Mouse (Mus musculus): ENCODE results near the gene Srpx.

Gene Srpx

GRCm38 (mm10) chrX:10117065-10117719, at the start of gene Srpx:
TSS of gene Srpx (minus strand) at chrX:10117709.
- peak; percentile 39 to 55 for DNase-seq

GRCm38 (mm10) chrX:10152390-10152789, 34.9 kb upstream of the Srpx start:
- DNase-seq: no peak

- no peak for DNase-seq
These were observed 1.7 kb downstream of the Srpx start for GRCm38 (mm10) chrX:10115780-10116179.

GRCm38 (mm10) chrX:10110736-10111135, 6.8 kb downstream of the Srpx start:
- no peak for DNase-seq

- no peak for DNase-seq
These were observed 9.0 kb downstream of the Srpx start for GRCm38 (mm10) chrX:10108558-10108957.

GRCm38 (mm10) chrX:10105475-10105874, 12.0 kb downstream of the Srpx start:
- DNase-seq: no peak

- no peak for DNase-seq
These were observed 14.8 kb downstream of the Srpx start for GRCm38 (mm10) chrX:10102739-10103138.

- no peak for DNase-seq
These were observed 21.7 kb downstream of the Srpx start for GRCm38 (mm10) chrX:10095797-10096196.

GRCm38 (mm10) chrX:10080385-10080784, 37.1 kb downstream of the Srpx start:
- DNase-seq: no peak

- no peak for DNase-seq
These were observed 37.5 kb downstream of the Srpx start for GRCm38 (mm10) chrX:10079981-10080380.

GRCm38 (mm10) chrX:10073966-10074365, 43.5 kb downstream of the Srpx start:
- no peak for DNase-seq

GRCm38 (mm10) chrX:10071529-10071928, 46.0 kb downstream of the Srpx start:
- no peak for DNase-seq

GRCm38 (mm10) chrX:10070689-10071088, 46.8 kb downstream of the Srpx start:
- DNase-seq: peak; percentile 7 to 25

- DNase-seq: no peak
These were observed 48.1 kb downstream of the Srpx start for GRCm38 (mm10) chrX:10069405-10069804.

GRCm38 (mm10) chrX:10063781-10064180, 53.7 kb downstream of the Srpx start:
- DNase-seq: no peak

GRCm38 (mm10) chrX:10063361-10063760, 54.1 kb downstream of the Srpx start:
- DNase-seq: no peak

- DNase-seq: no peak
These were observed 55.3 kb downstream of the Srpx start for GRCm38 (mm10) chrX:10062201-10062600.

GRCm38 (mm10) chrX:10034666-10035065, 82.8 kb downstream of the Srpx start:
- DNase-seq: peak; percentile 2 to 3

GRCm38 (mm10) chrX:10010202-10010601, 107.3 kb downstream of the Srpx start:
- DNase-seq: no peak

GRCm38 (mm10) chrX:10007675-10008270, 109.7 kb downstream of the Srpx start:
- DNase-seq: no peak

- DNase-seq: no peak
These were observed 111.6 kb downstream of the Srpx start for GRCm38 (mm10) chrX:10005946-10006345.

- DNase-seq: no peak
These were observed 116.8 kb downstream of the Srpx start for GRCm38 (mm10) chrX:10000718-10001117.

Data from kidney, postnatal 4 days (tissue).